Mouse (Mus musculus) kidney, adult 8-10 months (tissue): Measurements from ENCODE around the gene Npl.
"Not testable (repeated sequence)": the region's sequence is repeated elsewhere in the genome, so short reads cannot be mapped to it uniquely, and the experiment has no call there.

ENCODE experiments used
- DNase-seq, 2 experiments: peaks; one replicate each; pipeline ENCODE4 v3.0.0; 2022

The Npl gene

DNA sequence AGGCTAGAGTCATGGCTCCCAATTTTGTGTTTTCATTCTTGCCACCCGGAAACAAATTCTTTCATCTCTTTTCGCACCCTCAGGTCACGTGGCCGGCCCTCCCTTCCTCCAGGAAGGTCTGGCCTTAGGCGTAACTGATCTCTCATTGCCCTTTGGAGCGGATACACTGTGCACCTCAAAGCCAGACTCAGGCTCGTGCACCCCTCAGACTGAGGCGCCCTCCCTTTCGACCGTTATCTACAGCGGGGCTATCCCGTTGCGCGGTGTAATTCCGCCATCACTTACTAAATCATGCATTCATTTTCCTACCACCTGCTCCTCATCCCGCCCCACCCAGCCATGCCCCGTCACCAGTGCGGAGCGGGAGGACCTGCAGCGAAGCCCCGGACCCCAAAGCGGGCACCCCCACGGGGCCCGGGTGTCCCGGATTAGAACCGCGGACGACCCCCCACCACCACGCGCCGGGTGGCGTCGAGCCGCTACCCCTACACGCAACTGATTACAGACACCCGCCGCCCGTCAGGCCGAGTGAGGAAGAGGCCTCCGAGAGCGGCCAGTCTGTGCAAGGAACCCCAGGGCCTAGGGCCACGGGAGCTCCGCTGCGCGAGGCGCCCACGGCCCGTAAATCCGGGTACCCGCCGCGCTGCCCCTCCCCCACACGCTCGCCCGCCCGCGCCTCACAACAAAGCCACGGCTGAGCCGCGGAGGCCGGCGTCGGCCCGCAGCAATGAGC is 62.9 kb downstream of the Npl start:
- DNase-seq: peak; percentile 67 to 72

DNA sequence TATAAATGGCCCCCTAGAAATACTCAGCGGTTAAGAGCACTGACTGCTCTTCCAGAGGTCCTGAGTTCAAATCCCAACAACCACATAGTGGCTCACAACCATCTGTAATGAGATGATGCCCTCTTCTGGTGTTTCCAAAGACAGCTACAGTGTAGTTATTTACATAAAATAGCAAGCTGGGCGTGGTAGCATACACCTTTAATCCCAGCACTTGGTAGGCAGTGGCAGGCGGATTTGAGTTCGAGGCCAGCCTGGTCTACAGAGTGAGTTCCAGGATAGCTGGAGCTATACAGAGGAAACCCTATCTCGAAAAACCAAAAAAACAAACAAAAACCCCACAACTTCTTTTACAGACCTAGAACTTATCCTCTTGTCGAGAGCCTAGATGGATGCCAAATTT is 63.7 kb downstream of the Npl start:
- DNase-seq: not testable (repeated sequence)

DNA sequence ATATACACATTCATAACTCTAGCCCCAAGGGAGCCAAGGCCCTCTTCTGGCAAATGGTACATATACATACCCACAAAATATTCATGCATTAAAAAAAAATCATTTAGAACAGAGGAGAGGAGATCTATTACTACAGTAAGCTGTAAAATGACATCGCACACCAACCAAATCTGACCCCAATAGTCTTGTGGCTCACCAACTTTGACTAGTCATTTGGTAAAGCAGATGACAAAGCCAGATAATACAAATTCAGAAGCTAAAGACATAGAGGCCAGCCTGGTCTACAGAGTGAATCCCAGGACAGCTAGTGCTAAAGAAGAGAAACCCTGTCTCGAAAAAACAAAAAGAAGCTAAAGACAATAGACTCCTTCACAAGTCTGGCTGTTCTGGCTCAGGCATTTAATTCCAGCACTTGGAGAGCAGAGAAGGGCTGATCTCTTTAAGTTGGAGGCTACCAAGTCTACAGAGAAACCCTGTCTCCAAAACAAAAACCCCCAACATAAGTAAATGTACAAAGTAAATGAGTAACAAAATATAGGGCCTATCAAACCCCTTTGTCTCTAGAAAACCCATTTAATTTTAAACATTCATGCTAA is 64.5 kb downstream of the Npl start:
- no peak for DNase-seq

DNA sequence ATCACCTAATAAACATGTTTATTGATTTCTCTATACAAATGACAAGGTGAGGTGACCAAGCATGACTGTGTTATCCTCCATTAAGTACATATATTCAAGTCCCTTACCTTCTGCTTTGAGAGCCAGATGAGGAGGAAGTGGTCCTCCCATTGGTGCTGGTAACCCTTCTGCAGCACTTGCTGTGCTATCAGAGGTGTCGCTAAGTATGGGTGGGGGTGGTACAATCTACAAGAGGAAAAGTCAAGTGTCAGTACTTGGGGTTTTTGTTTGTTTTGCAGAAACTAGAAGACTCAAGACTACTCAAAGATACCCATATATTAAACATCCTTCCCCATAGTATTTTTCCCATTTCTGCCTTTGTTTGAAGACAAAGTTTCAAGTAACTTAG is 68.8 kb downstream of the Npl start:
- no peak for DNase-seq

DNA sequence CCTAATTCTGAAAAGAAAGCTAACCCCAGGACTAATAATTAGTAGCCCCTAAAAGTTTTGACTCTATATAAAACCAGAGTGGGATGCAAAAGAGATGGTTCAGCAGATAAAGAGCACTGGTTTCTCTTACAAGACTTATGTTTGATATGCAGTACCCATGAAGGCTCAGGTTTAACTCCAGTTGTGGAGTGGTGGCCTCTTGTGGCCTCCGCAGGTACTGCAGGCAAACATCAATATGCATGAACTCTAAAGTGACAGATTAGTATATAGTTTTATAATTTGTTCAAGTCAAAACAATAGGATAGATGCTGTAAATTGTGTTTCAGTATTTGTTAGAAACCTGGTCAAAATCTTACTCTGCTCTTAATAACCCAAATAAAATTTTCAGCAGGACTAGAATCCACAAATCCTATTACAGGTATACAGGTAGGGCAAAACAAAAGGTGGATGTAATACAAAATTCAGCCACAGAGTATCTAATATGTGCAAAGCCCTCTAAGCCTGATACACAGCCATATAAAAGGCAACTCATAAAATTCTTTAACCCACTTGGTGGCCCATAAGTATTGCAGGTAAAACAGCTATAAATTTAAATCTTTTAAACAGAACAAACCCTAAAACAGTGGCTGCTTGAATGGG is 69.3 kb downstream of the Npl start:
- peak; percentile 41 to 77 for DNase-seq

DNA sequence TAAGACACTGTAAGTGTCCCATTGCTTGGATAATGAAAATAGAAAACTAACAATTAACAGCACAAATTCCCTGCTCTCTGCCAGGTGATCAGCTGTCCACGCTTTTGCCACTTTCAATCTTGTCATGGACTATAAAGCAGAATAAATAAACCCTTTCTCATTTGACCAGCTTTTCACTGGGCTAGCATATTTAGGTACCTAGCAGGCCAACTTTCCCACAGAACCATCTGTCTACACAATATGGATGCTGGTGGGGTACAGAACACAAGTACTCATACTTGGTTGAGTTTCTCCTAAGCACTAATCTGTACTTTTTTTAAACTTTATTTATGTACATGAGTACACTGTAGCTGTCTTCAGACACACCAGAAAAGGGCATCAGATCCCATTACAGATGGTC is 70.5 kb downstream of the Npl start:
- no peak for DNase-seq

DNA sequence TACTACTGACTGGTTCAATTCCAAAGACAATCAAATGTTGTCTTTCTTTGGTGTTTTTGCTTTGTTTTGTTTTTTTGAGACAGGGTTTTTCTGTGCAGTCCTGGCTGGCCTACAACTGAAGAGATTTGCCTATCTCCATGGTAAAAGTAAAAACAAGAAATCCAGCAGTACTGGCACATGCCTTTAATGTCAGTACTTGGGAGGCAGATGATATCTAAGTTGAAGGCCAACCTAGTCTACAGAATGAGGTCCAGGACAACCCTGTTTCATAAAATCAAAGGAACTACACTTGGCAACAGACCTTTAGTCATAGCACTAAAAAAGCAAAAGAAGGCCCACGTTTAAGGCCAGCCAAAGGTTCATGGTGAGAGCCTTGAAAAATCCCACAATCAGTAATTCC is 88.0 kb downstream of the Npl start:
- no peak for DNase-seq

DNA sequence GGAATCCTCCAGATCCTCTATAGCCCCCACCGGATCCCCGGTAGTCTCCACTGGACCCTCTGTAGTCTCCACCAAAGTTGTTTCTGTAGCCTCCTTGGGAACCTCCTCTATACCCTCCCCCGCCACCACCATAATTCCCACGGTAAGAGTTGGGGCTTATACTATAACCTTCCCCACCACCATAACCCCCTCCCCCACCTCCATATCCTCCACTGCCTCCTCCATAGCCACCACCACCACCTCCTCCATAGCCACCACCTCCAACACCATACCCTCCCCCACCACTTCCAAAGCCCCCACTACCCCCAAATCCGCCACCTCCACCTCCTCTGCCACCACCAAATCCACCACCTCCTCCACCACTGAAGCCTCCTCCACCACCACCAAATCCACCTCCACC is 93.7 kb downstream of the Npl start:
- DNase-seq: no peak

DNA sequence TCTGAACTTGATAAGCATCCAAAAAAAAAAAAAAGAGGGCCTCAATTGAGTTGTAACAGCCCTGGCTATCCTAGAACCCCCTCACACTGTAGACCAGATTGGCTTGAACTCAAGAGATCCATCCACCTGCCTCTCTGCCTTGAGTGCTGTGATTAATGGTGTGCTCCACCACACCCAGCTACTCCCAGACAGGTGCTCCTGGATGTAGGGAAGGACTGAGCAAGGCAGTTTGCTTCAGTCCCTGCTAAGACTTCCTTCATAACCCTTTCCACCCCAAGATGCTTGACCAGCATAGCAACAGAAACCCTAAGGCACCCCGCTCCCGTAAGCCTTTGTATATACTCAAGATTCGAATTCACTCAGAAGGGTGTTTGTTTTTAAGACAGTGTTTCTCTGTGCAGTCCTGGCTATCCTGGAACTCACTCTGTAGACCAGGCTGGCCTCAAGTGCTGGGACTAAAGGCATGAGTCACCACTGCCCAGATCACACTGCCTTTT is 96.7 kb downstream of the Npl start:
- no peak for DNase-seq
